Mouse (Mus musculus): ENCODE measurements around the gene Vmn1r152. TPM values are rescaled to one million over a fixed set of nuclear protein-coding genes. Genes with fewer than 3 reads are reported as not detected.
"Not testable (repeated sequence)": the region's sequence is repeated elsewhere in the genome, so short reads cannot be mapped to it uniquely, and the experiment has no call there.

The Vmn1r152 gene
- polyA plus RNA-seq (2012; rRNA removed): not detected in 2 replicates

DNA sequence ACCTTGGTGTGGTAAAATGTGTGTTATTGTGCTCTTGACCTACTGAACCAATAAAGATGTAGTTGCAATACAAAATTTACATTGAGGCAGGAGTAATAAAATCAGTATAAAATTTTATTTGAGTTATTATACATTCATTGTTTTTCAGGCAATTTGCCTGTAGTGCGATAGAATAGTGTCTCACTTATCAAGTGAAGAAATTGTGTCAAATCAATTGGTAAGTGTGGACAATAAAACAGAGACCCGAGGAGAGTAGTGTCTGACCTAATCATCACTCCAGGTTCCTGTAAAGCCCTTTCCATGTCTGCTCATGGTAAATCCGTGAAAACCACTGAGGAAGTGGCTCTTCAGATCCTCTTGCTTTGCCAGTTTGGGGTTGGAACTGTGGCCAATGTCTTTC is at the start of gene Vmn1r152:
Vmn1r152 (plus strand) TSS at position 301 of the 400 bp plus-strand sequence.
- not testable (repeated sequence) for DNase-seq (ENCODE audit: low read depth)

DNA sequence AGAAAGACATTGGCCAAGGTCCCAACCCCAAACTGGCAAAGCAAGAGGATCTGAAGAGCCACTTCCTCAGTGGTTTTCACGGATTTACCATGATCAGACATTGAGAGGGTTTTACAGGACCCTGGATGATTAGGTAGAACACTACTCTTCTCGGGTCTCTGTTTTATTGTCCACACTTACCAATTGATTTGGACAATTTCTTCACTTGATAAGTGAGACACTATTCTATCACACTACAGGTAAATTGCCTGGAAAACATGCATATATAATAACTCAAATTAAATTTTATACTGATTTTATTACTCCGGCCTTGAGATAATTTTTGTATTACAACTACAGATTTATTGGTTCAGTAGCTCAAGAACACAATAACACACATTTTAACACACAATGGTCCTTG is 23.2 kb upstream of the Vmn1r152 start, which contains the start of gene Vmn1r151:
Vmn1r151 (minus strand) TSS at position 101 of the 400 bp plus-strand sequence.
- DNase-seq (ENCODE audit: low read depth): not testable (repeated sequence)

DNA sequence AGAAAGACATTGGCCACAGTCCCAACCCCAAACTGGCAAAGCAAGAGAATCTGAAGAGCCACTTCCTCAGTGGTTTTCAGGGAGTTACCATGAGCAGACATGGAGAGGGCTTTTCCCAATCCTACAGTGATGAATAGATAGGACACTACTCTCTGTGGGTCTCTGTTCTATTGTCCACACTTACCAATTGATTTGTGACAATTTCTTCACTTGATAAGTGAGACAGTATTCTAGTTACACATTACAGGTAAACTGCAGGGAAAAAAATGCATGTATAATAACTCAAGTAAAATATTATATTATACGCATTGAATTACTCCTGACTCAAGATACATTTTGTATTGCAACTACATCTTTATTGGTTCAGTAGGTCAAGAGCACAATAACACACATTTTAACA is 12.0 kb downstream of the Vmn1r152 start, which contains the start of gene Gm8677:
Gm8677 (minus strand) TSS at position 101 of the 400 bp plus-strand sequence.
- DNase-seq (ENCODE audit: low read depth): not testable (repeated sequence)

DNA sequence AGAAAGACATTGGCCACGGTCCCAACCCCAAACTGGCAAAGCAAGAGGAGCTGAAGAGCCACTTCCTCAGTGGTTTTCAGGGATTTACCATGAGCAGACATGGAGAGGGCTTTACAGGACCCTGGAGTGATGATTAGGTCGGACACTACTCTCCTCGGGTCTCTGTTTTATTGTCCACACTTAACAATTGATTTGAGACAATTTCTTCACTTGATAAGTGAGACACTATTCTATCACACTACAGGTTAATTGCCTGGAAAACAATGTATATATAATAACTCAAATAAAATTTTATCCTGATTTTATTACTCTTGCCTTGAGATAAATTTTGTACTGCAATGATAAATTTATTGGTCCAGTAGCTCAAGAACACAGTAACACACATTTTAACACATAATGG is 42.5 kb downstream of the Vmn1r152 start, which contains the start of gene Gm4201:
Gm4201 (minus strand) TSS at position 101 of the 400 bp plus-strand sequence.
- DNase-seq (ENCODE audit: low read depth): not testable (repeated sequence)

Other genes with a start within 250 kb of the Vmn1r152 start
- gene Gm4187, start 193.2 kb upstream of the Vmn1r152 start, polyA plus RNA-seq (2012; rRNA removed): not detected in 2 replicates
- gene Gm8660, start 151.9 kb upstream of the Vmn1r152 start, polyA plus RNA-seq (2012; rRNA removed): not detected in 2 replicates
- gene Vmn1r148, start 109.4 kb upstream of the Vmn1r152 start, polyA plus RNA-seq (2012; rRNA removed): not detected in 2 replicates
- not detected in 2 replicates for gene Vmn1r149, start 84.7 kb upstream of the Vmn1r152 start, polyA plus RNA-seq (2012; rRNA removed)
- not detected in 2 replicates for gene Gm10665, start 58.9 kb upstream of the Vmn1r152 start, polyA plus RNA-seq (2012; rRNA removed)
- not detected in 2 replicates for gene Vmn1r151, start 23.3 kb upstream of the Vmn1r152 start, polyA plus RNA-seq (2012; rRNA removed)
- not detected in 2 replicates for gene Gm8677, start 11.9 kb downstream of the Vmn1r152 start, polyA plus RNA-seq (2012; rRNA removed)
- not detected in 2 replicates for gene Gm4201, start 42.4 kb downstream of the Vmn1r152 start, polyA plus RNA-seq (2012; rRNA removed)
- not detected in 2 replicates for gene Gm4565, start 65.2 kb downstream of the Vmn1r152 start, polyA plus RNA-seq (2012; rRNA removed)
- not detected in 2 replicates for gene Vmn1r155, start 135.1 kb downstream of the Vmn1r152 start, polyA plus RNA-seq (2012; rRNA removed)
- gene Gm8693, start 169.3 kb downstream of the Vmn1r152 start, polyA plus RNA-seq (2012; rRNA removed): not detected in 2 replicates
- not detected in 2 replicates for gene Gm4567, start 196.7 kb downstream of the Vmn1r152 start, polyA plus RNA-seq (2012; rRNA removed)
- gene Vmn1r157, start 238.7 kb downstream of the Vmn1r152 start, polyA plus RNA-seq (2012; rRNA removed): not detected in 2 replicates

All from brain, embryonic 14.5 days (tissue).